Mouse (Mus musculus) effector memory CD4-positive, alpha-beta T cell, adult 7 months (primary cell): ENCODE results near the gene Cd79b. TPM values are rescaled to one million over a fixed set of nuclear protein-coding genes. Genes with fewer than 3 reads are reported as not detected.

Experiments
- polyA plus RNA-seq: library from polyadenylated mRNA; unstranded; fragments of 100-300 nt; shearing (Covaris generic); gene quantifications from one replicate; pipeline ENCODE4 v1.2.1, GENCODE M21; 2017

The Cd79b gene
- 0.44 TPM for polyA plus RNA-seq

GRCm38 (mm10) chr11:106314333-106314812 lies at the start of gene Cd79b:
TSS of gene Cd79b (minus strand) at chr11:106314762.

GRCm38 (mm10) chr11:106353188-106353587 lies 38.6 kb upstream of the Cd79b start, which contains the start of gene Scn4a:
TSS of gene Scn4a (minus strand) at chr11:106353288.

GRCm38 (mm10) chr11:106301765-106302164 lies 12.8 kb downstream of the Cd79b start, which contains the start of gene Gh:
TSS of gene Gh (minus strand) at chr11:106301865.

GRCm38 (mm10) chr11:106276454-106276853 lies 38.1 kb downstream of the Cd79b start, which contains the start of gene Tcam1:
TSS of gene Tcam1 (plus strand) at chr11:106276672.

GRCm38 (mm10) chr11:106272644-106273310 lies 41.8 kb downstream of the Cd79b start, which contains the start of gene Smarcd2:
TSS of gene Smarcd2 (minus strand) at chr11:106272972.

Other genes with a start within 250 kb of the Cd79b start
- gene Taco1, start 248.7 kb downstream of the Cd79b start, polyA plus RNA-seq: 4.9 TPM
- gene Map3k3, start 230.1 kb downstream of the Cd79b start, polyA plus RNA-seq: 98.7 TPM
- not detected for gene Gm10840, start 153.9 kb downstream of the Cd79b start, polyA plus RNA-seq
- 1,126 TPM for gene Limd2, start 153.9 kb downstream of the Cd79b start, polyA plus RNA-seq
- 29.8 TPM for gene Strada, start 112.6 kb downstream of the Cd79b start, polyA plus RNA-seq
- gene Ccdc47, start 98.4 kb downstream of the Cd79b start, polyA plus RNA-seq: 51.3 TPM
- gene Ddx42, start 97.8 kb downstream of the Cd79b start, polyA plus RNA-seq: 119 TPM
- 79.2 TPM for gene Ftsj3, start 58.7 kb downstream of the Cd79b start, polyA plus RNA-seq
- gene Psmc5, start 58.6 kb downstream of the Cd79b start, polyA plus RNA-seq: 134 TPM
- gene Smarcd2, start 41.8 kb downstream of the Cd79b start, polyA plus RNA-seq: 119 TPM
- 0.35 TPM for gene Tcam1, start 38.1 kb downstream of the Cd79b start, polyA plus RNA-seq
- gene Gh, start 12.9 kb downstream of the Cd79b start, polyA plus RNA-seq: not detected
- 0.06 TPM for gene Scn4a, start 38.5 kb upstream of the Cd79b start, polyA plus RNA-seq
- gene Prr29, start 50.7 kb upstream of the Cd79b start, polyA plus RNA-seq: not detected
- 88.7 TPM for gene Icam2, start 73.3 kb upstream of the Cd79b start, polyA plus RNA-seq
- gene Ern1, start 173.1 kb upstream of the Cd79b start, polyA plus RNA-seq: 115 TPM